Mouse (Mus musculus) heart, postnatal 0 days (tissue): ENCODE data around the gene Cnbd2. TPM values are rescaled to one million over a fixed set of nuclear protein-coding genes. Genes with fewer than 3 reads are reported as not detected.
A peak's percentile ranks its signal among the peaks of the same experiment; 100 is the strongest.

Experiments used
- ATAC-seq: fragments of 200-750 bp; cut with Nextera tagmentation; 2 replicates; pipeline ENCODE4 v1.8.0; 2017; ENCODE audit warnings: low read depth, moderate number of reproducible peaks, moderate library complexity; ENCODE audit not compliant: insufficient read depth
- DNase-seq: peaks from one replicate; pipeline ENCODE4 v3.0.0-alpha.2; 2016; ENCODE audit warnings: low spot score
- H3K27ac ChIP-seq: fragments of 300-500 bp; sonication (generic); 2 replicates; pipeline ENCODE4 v1.5.1; 2014; ENCODE audit warnings: low read depth, mild to moderate bottlenecking
- H3K27me3 ChIP-seq: fragments of 300-500 bp; sonication (generic); 2 replicates; pipeline ENCODE4 v1.6.1; 2014; ENCODE audit warnings: low read length, mixed read lengths; ENCODE audit not compliant: control insufficient read depth, insufficient read depth
- H3K36me3 ChIP-seq: fragments of 300-500 bp; sonication (generic); replicated peaks from 2 replicates; pipeline ENCODE4 v1.6.1; 2014; ENCODE audit warnings: low read length, mixed read lengths; ENCODE audit not compliant: control insufficient read depth, insufficient read depth
- H3K4me1 ChIP-seq: fragments of 300-500 bp; sonication (generic); 2 replicates; pipeline ENCODE4 v1.6.1; 2014; ENCODE audit warnings: antibody characterized with exemption; ENCODE audit not compliant: control insufficient read depth, insufficient read depth
- H3K4me2 ChIP-seq: fragments of 300-500 bp; sonication (generic); 2 replicates; pipeline ENCODE4 v1.6.1; 2014; ENCODE audit warnings: low read depth, mild to moderate bottlenecking, low read length, moderate library complexity
- H3K4me3 ChIP-seq: fragments of 300-500 bp; sonication (generic); 2 replicates; pipeline ENCODE4 v1.5.1; 2014; ENCODE audit warnings: low read depth, low read length
- H3K9ac ChIP-seq: fragments of 300-500 bp; sonication (generic); replicated peaks from 2 replicates; pipeline ENCODE4 v1.6.1; 2014; ENCODE audit warnings: low read depth, low read length, mixed read lengths
- H3K9me3 ChIP-seq: fragments of 300-500 bp; sonication (generic); replicated peaks from 2 replicates; pipeline ENCODE4 v1.6.1; 2016; ENCODE audit warnings: low read length; ENCODE audit not compliant: control insufficient read depth
- CTCF ChIP-seq: IDR thresholded peaks from 2 replicates; pipeline ENCODE4 v1.5.1; 2016; ENCODE audit warnings: antibody characterized with exemption, control low read depth, low read depth
- EP300 ChIP-seq: IDR thresholded peaks from 2 replicates; pipeline ENCODE4 v1.6.1; 2016; ENCODE audit warnings: antibody characterized with exemption, low read depth
- WGBS: fragments of 180-500 bp; shearing (Covaris S2); extraction: QIAGEN DNeasy Blood & Tissue Kit; methylation state at CpG from one replicate; pipeline ENCODE4 v1.1.7; 2014; 5-methylcytosine and 5-hydroxymethylcytosine counted together
- polyA plus RNA-seq: library from polyadenylated mRNA; unstranded; fragments of >200 nt; fragmentation: Nextera tagmentation; extraction: Ambion mirVana; gene quantifications from 2 replicates; pipeline ENCODE4 v1.2.1, GENCODE M21; 2015
- total RNA-seq: library from RNA; depleted of rRNA; stranded (reverse); fragments of >200 nt; gene quantifications from 2 replicates; pipeline ENCODE4 v1.2.3, GENCODE M21; 2014; ENCODE audit warnings: low replicate concordance

Gene Cnbd2
- total and polyA plus RNA-seq, 2 experiments from 2014 or later = 1.1 to 3.7 TPM

- Histone ChIP-seq H3K9me3 (no peaks in the 10 kb centered on the region), H3K4me1 (no peaks in the 10 kb centered on the region), H3K9ac (no peak overlapping the region), H3K27ac (no peak overlapping the region), H3K27me3 (no peaks in the 10 kb centered on the region), H3K36me3 (0 out of 2 replicates have a peak, but pooled peaks cover 23% of the 10 kb centered on the region), H3K4me3 (no peak overlapping the region), H3K4me2 (no peak overlapping the region)
- TF ChIP-seq CTCF = no peak
- 39% methylated on average over 4 of the region's 4 CpGs for WGBS
- ATAC-seq = peak; percentile 54; the same call in 1 of the 2 replicates
- no peak for DNase-seq
These were observed 30.9 kb upstream of the Cnbd2 start for GRCm38 (mm10) chr2:156281227-156281626.

DNA sequence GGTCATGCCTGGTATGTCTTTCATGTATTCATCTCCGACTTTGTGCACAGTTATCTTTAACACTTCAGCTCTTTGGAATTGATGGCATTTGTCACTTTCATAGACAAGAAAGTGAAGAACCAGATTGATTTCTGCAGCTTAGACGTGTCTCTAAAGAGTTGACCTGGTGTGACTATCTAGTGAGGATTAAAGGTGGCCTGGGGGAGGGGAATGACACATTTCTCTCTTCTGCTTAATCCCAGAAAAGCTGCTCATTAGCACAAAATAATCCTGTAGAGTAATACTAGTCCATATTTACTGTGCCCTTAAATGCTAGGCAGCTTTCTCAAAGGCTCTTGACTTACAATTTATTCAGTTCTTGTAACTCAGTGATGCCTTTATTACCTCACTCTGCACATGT lies 26.9 kb upstream of the Cnbd2 start:
- H3K9ac ChIP-seq = no peak overlapping the region
- TF ChIP-seq CTCF = no peak
- TF ChIP-seq EP300 = no peak
- WGBS = 24% methylated on average over 2 of the region's 2 CpGs
- DNase-seq (no peak), ATAC-seq (no peak)
- H3K27ac ChIP-seq = no peak overlapping the region
- H3K4me1 ChIP-seq = peaks cover 5% of the 10 kb centered on the region; the same call in 1 of the 2 replicates
- no peak overlapping the region for H3K4me2 ChIP-seq
- H3K36me3 ChIP-seq = peaks cover 33% of the 10 kb centered on the region
- H3K4me3 ChIP-seq = no peak overlapping the region
- no peaks in the 10 kb centered on the region for H3K27me3 ChIP-seq
- H3K9me3 ChIP-seq = no peaks in the 10 kb centered on the region

DNA sequence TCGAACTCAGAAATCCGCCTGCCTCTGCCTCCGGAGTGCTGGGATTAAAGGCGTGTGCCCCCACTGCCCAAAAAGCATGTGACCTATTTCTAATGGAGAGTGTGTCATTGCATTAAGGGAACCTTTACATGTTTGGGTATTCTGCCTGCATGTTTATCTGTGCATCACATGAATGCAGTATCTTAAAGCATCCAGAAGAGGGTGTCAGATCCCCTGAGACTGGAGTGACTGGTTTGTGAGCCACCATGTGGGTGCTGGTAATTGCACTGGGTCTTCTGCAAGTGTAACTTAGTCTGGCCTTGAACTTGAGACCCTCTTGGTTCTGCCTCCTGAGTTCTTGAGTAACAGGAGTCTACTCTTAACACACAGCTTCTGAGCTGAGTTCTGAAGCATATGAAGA lies 25.4 kb upstream of the Cnbd2 start:
- H3K36me3 ChIP-seq = peaks cover 32% of the 10 kb centered on the region
- H3K9ac ChIP-seq = no peak overlapping the region
- no peak for ATAC-seq
- no peak overlapping the region for H3K4me3 ChIP-seq
- no peaks in the 10 kb centered on the region for H3K9me3 ChIP-seq
- TF ChIP-seq EP300 = no peak
- no peak for TF ChIP-seq CTCF
- no peak for DNase-seq
- 98% methylated on average over 4 of the region's 4 CpGs for WGBS
- peaks cover 5% of the 10 kb centered on the region; the same call in 1 of the 2 replicates for H3K4me1 ChIP-seq
- no peak overlapping the region for H3K27ac ChIP-seq
- H3K27me3 ChIP-seq = no peaks in the 10 kb centered on the region
- no peak overlapping the region for H3K4me2 ChIP-seq

DNA sequence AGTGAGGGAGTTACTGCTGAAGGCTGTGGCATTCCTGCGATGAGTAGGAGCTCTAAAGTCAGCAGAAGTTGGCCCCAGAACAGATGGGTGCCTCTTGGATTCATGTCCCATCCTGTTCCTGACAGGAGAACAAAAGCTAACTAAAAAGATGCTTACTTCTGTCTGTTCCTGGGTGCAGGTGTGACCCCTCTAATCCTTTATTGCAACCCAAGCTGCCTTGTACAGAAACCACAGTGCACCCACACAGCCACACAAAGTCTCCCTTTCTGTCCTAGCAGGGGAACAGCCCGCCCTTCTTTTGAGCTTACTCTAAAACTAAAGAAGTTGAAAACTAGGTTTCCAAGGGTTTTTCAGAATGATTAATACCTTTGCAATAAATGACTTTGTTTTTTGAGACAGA lies 23.9 kb upstream of the Cnbd2 start:
- ATAC-seq (no peak), DNase-seq (no peak)
- Histone ChIP-seq H3K4me2 (no peak overlapping the region), H3K36me3 (peaks cover 35% of the 10 kb centered on the region), H3K27me3 (no peaks in the 10 kb centered on the region), H3K9ac (no peak overlapping the region), H3K27ac (no peak overlapping the region), H3K4me3 (no peak overlapping the region), H3K9me3 (no peaks in the 10 kb centered on the region), H3K4me1 (peaks cover 5% of the 10 kb centered on the region; the same call in 1 of the 2 replicates)
- TF ChIP-seq CTCF = no peak
- TF ChIP-seq EP300 = no peak
- 90% methylated on average over 2 of the region's 2 CpGs for WGBS

- no peak for DNase-seq
- ATAC-seq = peak; percentile 30; the same call in 1 of the 2 replicates
- H3K4me3 ChIP-seq = no peak overlapping the region
- WGBS = 61% methylated on average over 2 of the region's 2 CpGs
- H3K27ac ChIP-seq = peak overlapping the region; percentile 72
- no peak overlapping the region for H3K4me2 ChIP-seq
- no peaks in the 10 kb centered on the region for H3K27me3 ChIP-seq
- H3K4me1 ChIP-seq = peaks cover 5% of the 10 kb centered on the region; the same call in 1 of the 2 replicates
- TF ChIP-seq CTCF = no peak
- no peak for TF ChIP-seq EP300
- H3K36me3 ChIP-seq = peaks cover 49% of the 10 kb centered on the region
- H3K9me3 ChIP-seq = no peaks in the 10 kb centered on the region
- H3K9ac ChIP-seq = no peak overlapping the region
These were observed 22.4 kb upstream of the Cnbd2 start for GRCm38 (mm10) chr2:156289552-156290160.

DNA sequence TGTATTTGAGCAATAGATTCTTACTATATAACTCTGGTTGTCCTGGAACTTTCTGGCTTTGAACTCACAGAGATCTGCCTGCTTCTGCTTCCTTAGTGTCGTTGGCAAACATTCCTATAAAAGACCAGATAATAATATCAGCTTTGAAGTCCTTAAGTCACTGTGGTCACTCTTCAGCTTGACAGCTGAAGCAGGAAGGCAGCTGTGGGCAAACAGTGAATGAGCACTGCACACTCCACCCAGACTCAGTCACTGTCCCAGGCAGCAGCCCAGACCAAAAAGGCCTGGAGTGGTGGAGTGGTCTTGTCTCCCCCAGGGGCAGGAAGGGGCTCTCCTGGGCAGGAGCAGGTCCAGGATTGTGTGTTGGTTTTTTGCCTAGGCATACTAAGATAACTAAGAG lies 20.1 kb upstream of the Cnbd2 start:
- no peak overlapping the region for H3K4me3 ChIP-seq
- peaks cover 55% of the 10 kb centered on the region for H3K36me3 ChIP-seq
- H3K4me2 ChIP-seq = no peak overlapping the region
- H3K27ac ChIP-seq = no peak overlapping the region
- TF ChIP-seq EP300 (no peak), CTCF (no peak)
- ATAC-seq (no peak), DNase-seq (no peak)
- no peak overlapping the region for H3K9ac ChIP-seq
- peaks cover 5% of the 10 kb centered on the region; the same call in 1 of the 2 replicates for H3K4me1 ChIP-seq
- WGBS = 78% methylated on average over 1 of the region's 1 CpGs
- H3K27me3 ChIP-seq = no peaks in the 10 kb centered on the region
- no peaks in the 10 kb centered on the region for H3K9me3 ChIP-seq
